Mouse (Mus musculus): ENCODE data around the gene Irf6. TPM values are rescaled to one million over a fixed set of nuclear protein-coding genes. Genes with fewer than 3 reads are reported as not detected.

Gene Irf6
- total RNA-seq, 1 experiment: 3.6 TPM

- Histone ChIP-seq H3K27ac (ENCODE audit: insufficient read depth, low read depth, low read length, poor library complexity, severe bottlenecking) (no peak overlapping the region), H3K9ac (ENCODE audit: insufficient read depth, low read depth, low read length, poor library complexity, severe bottlenecking) (no peak overlapping the region), H3K4me3 (ENCODE audit: insufficient read depth in 1 of 2, low read depth in 1 of 2, low read length in 2 of 2, poor library complexity in 1 of 2, severe bottlenecking in 1 of 2) (no peak overlapping the region), H3K36me3 (ENCODE audit: control insufficient read depth, insufficient read depth, low read length, poor library complexity, severe bottlenecking) (no peaks in the 10 kb centered on the region), H3K9me3 (ENCODE audit: control insufficient read depth, insufficient read depth, low read depth, low read length) (no peaks in the 10 kb centered on the region), H3K4me1 (ENCODE audit: control insufficient read depth in 2 of 2, insufficient read depth in 2 of 2, low read length in 2 of 2, poor library complexity in 1 of 2) (no peaks in the 10 kb centered on the region; a peak in 1 of 4 replicates)
- no peak for TF ChIP-seq MAFK (IDR thresholded peaks at IDR 0.05; ENCODE audit: insufficient read depth, low read depth, low read length)
- no peak for TF ChIP-seq ZNF384 (IDR thresholded peaks at IDR 0.05; ENCODE audit: low read depth, low read length)
- no peak for TF ChIP-seq HCFC1 (IDR thresholded peaks at IDR 0.05; ENCODE audit: borderline replicate concordance, insufficient read depth, low read length)
- no peak for TF ChIP-seq CHD2 (IDR thresholded peaks at IDR 0.05; ENCODE audit: low read depth, low read length)
- no peak for TF ChIP-seq ZC3H11A (IDR thresholded peaks at IDR 0.05; ENCODE audit: borderline replicate concordance, low read depth, low read length)
- in situ Hi-C loops (cut with MboI; ENCODE audit: low sequenced_read_pairs in 2 of 2, unreplicated experiment in 2 of 2): no loop called here
- no peak for DNase-seq (ENCODE audit: low read depth, low spot score)
These were observed 8.4 kb upstream of the Irf6 start for GRCm38 (mm10) chr1:193144516-193144915.

GRCm38 (mm10) chr1:193145101-193145500, 7.8 kb upstream of the Irf6 start:
- TF ChIP-seq ZNF384 (IDR thresholded peaks at IDR 0.05; ENCODE audit: low read depth, low read length): no peak
- TF ChIP-seq ZC3H11A (IDR thresholded peaks at IDR 0.05; ENCODE audit: borderline replicate concordance, low read depth, low read length): no peak
- no peak for TF ChIP-seq HCFC1 (IDR thresholded peaks at IDR 0.05; ENCODE audit: borderline replicate concordance, insufficient read depth, low read length)
- no peak for TF ChIP-seq CHD2 (IDR thresholded peaks at IDR 0.05; ENCODE audit: low read depth, low read length)
- TF ChIP-seq MAFK (IDR thresholded peaks at IDR 0.05; ENCODE audit: insufficient read depth, low read depth, low read length): no peak
- DNase-seq (ENCODE audit: low read depth, low spot score): no peak
- no peaks in the 10 kb centered on the region for H3K4me1 ChIP-seq (ENCODE audit: control insufficient read depth in 2 of 2, insufficient read depth in 2 of 2, low read length in 2 of 2, poor library complexity in 1 of 2)
- H3K27ac ChIP-seq (ENCODE audit: insufficient read depth, low read depth, low read length, poor library complexity, severe bottlenecking): no peak overlapping the region
- no peaks in the 10 kb centered on the region for H3K36me3 ChIP-seq (ENCODE audit: control insufficient read depth, insufficient read depth, low read length, poor library complexity, severe bottlenecking)
- no peaks in the 10 kb centered on the region for H3K9me3 ChIP-seq (ENCODE audit: control insufficient read depth, insufficient read depth, low read depth, low read length)
- H3K9ac ChIP-seq (ENCODE audit: insufficient read depth, low read depth, low read length, poor library complexity, severe bottlenecking): no peak overlapping the region
- in situ Hi-C loops (cut with MboI; ENCODE audit: low sequenced_read_pairs in 2 of 2, unreplicated experiment in 2 of 2): no loop called here
- H3K4me3 ChIP-seq (ENCODE audit: insufficient read depth in 1 of 2, low read depth in 1 of 2, low read length in 2 of 2, poor library complexity in 1 of 2, severe bottlenecking in 1 of 2): no peak overlapping the region

- DNase-seq (ENCODE audit: low read depth, low spot score): no peak
- in situ Hi-C loops (cut with MboI; ENCODE audit: low sequenced_read_pairs in 2 of 2, unreplicated experiment in 2 of 2): no loop called here
- H3K9ac ChIP-seq (ENCODE audit: insufficient read depth, low read depth, low read length, poor library complexity, severe bottlenecking): no peak overlapping the region
- no peak overlapping the region for H3K4me3 ChIP-seq (ENCODE audit: insufficient read depth in 1 of 2, low read depth in 1 of 2, low read length in 2 of 2, poor library complexity in 1 of 2, severe bottlenecking in 1 of 2)
- no peaks in the 10 kb centered on the region for H3K4me1 ChIP-seq (ENCODE audit: control insufficient read depth in 2 of 2, insufficient read depth in 2 of 2, low read length in 2 of 2, poor library complexity in 1 of 2)
- H3K9me3 ChIP-seq (ENCODE audit: control insufficient read depth, insufficient read depth, low read depth, low read length): no peaks in the 10 kb centered on the region
- no peak for TF ChIP-seq ZC3H11A (IDR thresholded peaks at IDR 0.05; ENCODE audit: borderline replicate concordance, low read depth, low read length)
- no peak for TF ChIP-seq HCFC1 (IDR thresholded peaks at IDR 0.05; ENCODE audit: borderline replicate concordance, insufficient read depth, low read length)
- TF ChIP-seq ZNF384 (IDR thresholded peaks at IDR 0.05; ENCODE audit: low read depth, low read length): no peak
- TF ChIP-seq CHD2 (IDR thresholded peaks at IDR 0.05; ENCODE audit: low read depth, low read length): no peak
- no peak for TF ChIP-seq MAFK (IDR thresholded peaks at IDR 0.05; ENCODE audit: insufficient read depth, low read depth, low read length)
- no peaks in the 10 kb centered on the region for H3K36me3 ChIP-seq (ENCODE audit: control insufficient read depth, insufficient read depth, low read length, poor library complexity, severe bottlenecking)
- H3K27ac ChIP-seq (ENCODE audit: insufficient read depth, low read depth, low read length, poor library complexity, severe bottlenecking): no peak overlapping the region
These were observed 6.5 kb upstream of the Irf6 start for GRCm38 (mm10) chr1:193146416-193146815.

- Histone ChIP-seq H3K36me3 (ENCODE audit: control insufficient read depth, insufficient read depth, low read length, poor library complexity, severe bottlenecking) (no peaks in the 10 kb centered on the region), H3K4me3 (ENCODE audit: insufficient read depth in 1 of 2, low read depth in 1 of 2, low read length in 2 of 2, poor library complexity in 1 of 2, severe bottlenecking in 1 of 2) (no peak overlapping the region), H3K27ac (ENCODE audit: insufficient read depth, low read depth, low read length, poor library complexity, severe bottlenecking) (no peak overlapping the region), H3K4me1 (ENCODE audit: control insufficient read depth in 2 of 2, insufficient read depth in 2 of 2, low read length in 2 of 2, poor library complexity in 1 of 2) (no peaks in the 10 kb centered on the region), H3K9ac (ENCODE audit: insufficient read depth, low read depth, low read length, poor library complexity, severe bottlenecking) (no peak overlapping the region), H3K9me3 (ENCODE audit: control insufficient read depth, insufficient read depth, low read depth, low read length) (no peaks in the 10 kb centered on the region)
- in situ Hi-C loops (cut with MboI; ENCODE audit: low sequenced_read_pairs in 2 of 2, unreplicated experiment in 2 of 2): no loop called here
- no peak for DNase-seq (ENCODE audit: low read depth, low spot score)
- TF ChIP-seq HCFC1 (IDR thresholded peaks at IDR 0.05; ENCODE audit: borderline replicate concordance, insufficient read depth, low read length): no peak
- no peak for TF ChIP-seq MAFK (IDR thresholded peaks at IDR 0.05; ENCODE audit: insufficient read depth, low read depth, low read length)
- no peak for TF ChIP-seq ZC3H11A (IDR thresholded peaks at IDR 0.05; ENCODE audit: borderline replicate concordance, low read depth, low read length)
- no peak for TF ChIP-seq ZNF384 (IDR thresholded peaks at IDR 0.05; ENCODE audit: low read depth, low read length)
- TF ChIP-seq CHD2 (IDR thresholded peaks at IDR 0.05; ENCODE audit: low read depth, low read length): no peak
These were observed 3.7 kb upstream of the Irf6 start for GRCm38 (mm10) chr1:193149231-193149630.

- H3K9ac ChIP-seq (ENCODE audit: insufficient read depth, low read depth, low read length, poor library complexity, severe bottlenecking): no peak overlapping the region
- no peaks in the 10 kb centered on the region for H3K36me3 ChIP-seq (ENCODE audit: control insufficient read depth, insufficient read depth, low read length, poor library complexity, severe bottlenecking)
- in situ Hi-C loops (cut with MboI; ENCODE audit: low sequenced_read_pairs in 2 of 2, unreplicated experiment in 2 of 2): no loop called here
- H3K9me3 ChIP-seq (ENCODE audit: control insufficient read depth, insufficient read depth, low read depth, low read length): no peaks in the 10 kb centered on the region
- no peak overlapping the region for H3K4me3 ChIP-seq (ENCODE audit: insufficient read depth in 1 of 2, low read depth in 1 of 2, low read length in 2 of 2, poor library complexity in 1 of 2, severe bottlenecking in 1 of 2)
- H3K4me1 ChIP-seq (ENCODE audit: control insufficient read depth in 2 of 2, insufficient read depth in 2 of 2, low read length in 2 of 2, poor library complexity in 1 of 2): no peaks in the 10 kb centered on the region
- DNase-seq (ENCODE audit: low read depth, low spot score): no peak
- no peak overlapping the region for H3K27ac ChIP-seq (ENCODE audit: insufficient read depth, low read depth, low read length, poor library complexity, severe bottlenecking)
- TF ChIP-seq CHD2 (IDR thresholded peaks at IDR 0.05; ENCODE audit: low read depth, low read length) (no peak), HCFC1 (IDR thresholded peaks at IDR 0.05; ENCODE audit: borderline replicate concordance, insufficient read depth, low read length) (no peak), ZNF384 (IDR thresholded peaks at IDR 0.05; ENCODE audit: low read depth, low read length) (no peak), MAFK (IDR thresholded peaks at IDR 0.05; ENCODE audit: insufficient read depth, low read depth, low read length) (no peak), ZC3H11A (IDR thresholded peaks at IDR 0.05; ENCODE audit: borderline replicate concordance, low read depth, low read length) (no peak)
These were observed 1.8 kb upstream of the Irf6 start for GRCm38 (mm10) chr1:193151134-193151533.

Data from ES-E14 (cell line).